Mouse (Mus musculus) midbrain, embryonic 10.5 days (tissue): Measurements from ENCODE around the gene Defb3. TPM values are rescaled to one million over a fixed set of nuclear protein-coding genes. Genes with fewer than 3 reads are reported as not detected.
"Not testable (repeated sequence)": the region's sequence is repeated elsewhere in the genome, so short reads cannot be mapped to it uniquely, and the experiment has no call there.

Experiments
- DNase-seq: peaks from one replicate; pipeline ENCODE4 v3.0.0-alpha.2; 2017; ENCODE audit warnings: low spot score
- H3K27ac ChIP-seq: fragments of 300-500 bp; sonication (generic); replicated peaks from 2 replicates; pipeline ENCODE4 v1.5.1; 2016; ENCODE audit warnings: mild to moderate bottlenecking
- H3K27me3 ChIP-seq: fragments of 300-500 bp; sonication (generic); 2 replicates; pipeline ENCODE4 v1.6.1; 2016; ENCODE audit warnings: low read depth, mild to moderate bottlenecking; ENCODE audit not compliant: poor library complexity, severe bottlenecking
- H3K36me3 ChIP-seq: fragments of 300-500 bp; sonication (generic); 2 replicates; pipeline ENCODE4 v1.6.1; 2016; ENCODE audit warnings: mild to moderate bottlenecking, moderate library complexity
- H3K4me1 ChIP-seq: fragments of 300-500 bp; sonication (generic); 2 replicates; pipeline ENCODE4 v1.6.1; 2016
- H3K4me3 ChIP-seq: fragments of 300-500 bp; sonication (generic); 2 replicates; pipeline ENCODE4 v1.5.1; 2016; ENCODE audit warnings: mild to moderate bottlenecking, moderate library complexity
- H3K9me3 ChIP-seq: fragments of 300-500 bp; sonication (generic); replicated peaks from 2 replicates; pipeline ENCODE4 v1.6.1; 2016; ENCODE audit warnings: mild to moderate bottlenecking
- WGBS: fragments of 180-500 bp; shearing (Covaris S2); methylation state at CpG from one replicate; pipeline ENCODE4 v1.1.7; 2016; 5-methylcytosine and 5-hydroxymethylcytosine counted together
- polyA plus RNA-seq: library from polyadenylated mRNA; unstranded; fragments of >200 nt; fragmentation: Nextera tagmentation; extraction: Ambion mirVana; gene quantifications from 2 replicates; pipeline ENCODE4 v1.2.1, GENCODE M21; 2016

The Defb3 gene
- polyA plus RNA-seq, result not detected in 2 replicates

DNA sequence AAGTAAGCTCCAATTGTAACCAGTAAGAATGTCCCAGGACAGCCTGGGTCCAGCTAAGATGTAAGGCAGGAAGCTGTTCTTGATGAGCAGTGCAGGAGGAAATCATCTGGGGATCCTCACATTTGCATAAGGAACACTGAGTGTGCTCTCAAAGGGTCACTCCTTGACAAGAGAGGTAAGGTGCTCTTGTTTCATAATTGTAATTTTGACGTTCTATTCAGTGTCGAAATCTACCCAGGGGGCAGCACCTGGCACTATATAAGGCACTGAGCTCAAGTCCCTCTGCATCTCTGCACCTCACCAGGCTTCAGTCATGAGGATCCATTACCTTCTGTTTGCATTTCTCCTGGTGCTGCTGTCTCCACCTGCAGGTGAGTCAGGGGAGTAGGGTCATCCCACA is at the start of gene Defb3:
Gene Defb3 (plus strand): TSS at position 301 of the 400 bp plus-strand sequence.
- not testable (repeated sequence) for DNase-seq, H3K27ac ChIP-seq, H3K4me3 ChIP-seq, H3K4me1 ChIP-seq, H3K27me3 ChIP-seq, H3K9me3 ChIP-seq, H3K36me3 ChIP-seq
- WGBS, result 51% methylated on average over 2 of the region's 2 CpGs

- H3K4me1 ChIP-seq, result no peaks in the 10 kb centered on the region
- no peaks in the 10 kb centered on the region for H3K36me3 ChIP-seq
- no peak within 1 kb of the TSS for H3K27ac ChIP-seq
- H3K9me3 ChIP-seq, result peaks cover 4% of the 10 kb centered on the region; the same call in 1 of the 2 replicates
- H3K27me3 ChIP-seq, result no peaks in the 10 kb centered on the region
- 93% methylated on average over 5 of the region's 5 CpGs for WGBS
- DNase-seq, result no peak
- H3K4me3 ChIP-seq, result no peak within 1 kb of the TSS
Measured at GRCm38 (mm10) chr8:19247280-19247679, 45.9 kb upstream of the Defb3 start, which contains the start of gene Defb5. Gene Defb5 (plus strand): TSS chr8:19247580.

DNA sequence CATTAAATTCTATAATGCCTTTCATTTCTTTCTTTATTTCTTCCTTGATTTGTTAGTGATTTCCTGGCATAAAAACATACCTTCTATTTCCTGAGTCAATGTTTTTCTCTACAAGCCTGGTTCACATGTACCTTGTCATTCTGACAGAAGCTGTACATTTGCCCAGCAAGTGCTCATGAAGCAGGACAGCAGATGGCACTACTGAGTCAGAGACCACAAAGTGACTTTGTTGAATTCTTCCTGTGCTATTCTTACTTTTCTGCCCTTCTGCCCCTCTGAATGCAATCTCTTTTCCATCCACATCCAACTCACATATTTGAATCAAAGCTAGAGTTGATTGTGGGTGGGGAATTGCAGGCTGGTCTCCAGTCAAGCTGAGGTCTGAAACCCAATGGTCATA is 35.0 kb upstream of the Defb3 start:
- Histone ChIP-seq H3K4me3 (no peak overlapping the region), H3K27ac (no peak overlapping the region), H3K36me3 (no peaks in the 10 kb centered on the region), H3K27me3 (no peaks in the 10 kb centered on the region), H3K4me1 (no peaks in the 10 kb centered on the region), H3K9me3 (peaks cover 13% of the 10 kb centered on the region; the same call in 1 of the 2 replicates)
- DNase-seq, result no peak

DNA sequence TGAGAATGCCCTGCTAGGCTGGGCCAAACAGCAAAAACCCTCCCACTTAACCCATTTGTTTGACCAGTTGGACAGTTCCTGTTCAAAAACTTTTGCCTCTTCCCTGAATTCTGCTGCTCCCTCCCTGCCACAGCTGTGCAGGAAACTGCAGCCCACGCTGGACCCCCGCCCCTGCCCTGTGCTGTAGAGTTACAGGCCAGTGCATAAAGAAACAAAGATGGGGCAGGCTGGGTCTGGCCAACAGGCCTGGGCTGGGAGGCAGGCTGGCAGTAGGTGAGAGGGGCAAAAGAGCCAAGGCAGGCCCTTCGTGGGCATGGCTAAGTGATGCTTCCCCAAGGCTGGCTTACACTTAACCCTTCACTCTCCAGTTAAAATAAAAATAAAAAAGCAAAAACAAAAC is 33.5 kb upstream of the Defb3 start:
- no peaks in the 10 kb centered on the region for H3K27me3 ChIP-seq
- DNase-seq, result no peak
- no peaks in the 10 kb centered on the region for H3K36me3 ChIP-seq
- H3K27ac ChIP-seq, result no peak overlapping the region
- H3K9me3 ChIP-seq, result peaks cover 6% of the 10 kb centered on the region; the same call in 1 of the 2 replicates
- no peaks in the 10 kb centered on the region for H3K4me1 ChIP-seq
- 51% methylated on average over 3 of the region's 3 CpGs for WGBS
- H3K4me3 ChIP-seq, result no peak overlapping the region

DNA sequence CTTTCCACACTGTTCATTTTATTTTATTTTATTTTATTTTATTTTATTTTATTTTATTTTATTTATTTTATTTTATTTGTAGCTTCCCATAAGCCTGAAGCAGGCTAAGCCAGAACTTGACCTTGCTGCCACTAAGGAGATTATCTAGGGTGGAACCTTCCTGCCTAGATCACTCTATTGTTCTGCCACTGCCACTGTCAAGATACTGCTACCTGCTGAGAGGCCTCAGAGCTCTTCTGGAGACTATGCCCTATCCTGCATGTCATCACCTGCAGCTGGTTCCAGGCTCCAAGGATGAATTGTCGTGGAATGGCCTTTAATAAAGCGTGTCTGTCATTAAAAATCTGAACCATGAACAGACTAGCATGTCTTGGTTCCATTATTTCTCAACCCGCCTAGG is 5.2 kb downstream of the Defb3 start:
- not testable (repeated sequence) for H3K27me3 ChIP-seq, H3K4me1 ChIP-seq, H3K36me3 ChIP-seq, H3K27ac ChIP-seq, H3K9me3 ChIP-seq, H3K4me3 ChIP-seq, DNase-seq
- 67% methylated on average over 3 of the region's 3 CpGs for WGBS

DNA sequence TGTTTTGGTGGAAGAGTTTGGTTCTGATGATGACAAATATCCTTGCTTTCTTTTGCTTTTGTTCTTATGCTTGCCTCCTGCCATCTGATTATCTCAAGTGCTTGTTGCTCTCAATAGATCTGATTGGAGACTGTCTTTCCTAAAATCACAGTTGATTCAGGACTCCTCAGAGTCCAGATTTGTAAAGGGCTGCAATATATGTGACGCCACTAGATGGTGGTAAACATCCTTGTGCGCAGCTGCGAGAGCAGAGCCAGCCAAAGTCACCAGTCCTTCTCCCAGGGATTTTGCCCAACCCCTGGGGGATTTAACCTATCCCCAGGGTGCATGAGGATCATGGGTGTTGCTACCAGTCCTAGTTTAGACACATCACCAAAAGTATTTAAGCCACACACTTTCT is 38.7 kb downstream of the Defb3 start:
- no peaks in the 10 kb centered on the region for H3K36me3 ChIP-seq
- 8% methylated on average over 3 of the region's 3 CpGs for WGBS
- H3K27me3 ChIP-seq, result no peaks in the 10 kb centered on the region
- H3K9me3 ChIP-seq, result peaks cover 8% of the 10 kb centered on the region; the same call in 1 of the 2 replicates
- DNase-seq, result no peak
- no peaks in the 10 kb centered on the region for H3K4me1 ChIP-seq
- no peak overlapping the region for H3K27ac ChIP-seq
- H3K4me3 ChIP-seq, result no peak overlapping the region

Other genes starting within 250 kb of the Defb3 start
- not detected in 2 replicates for gene Defb39, start 228.6 kb upstream of the Defb3 start, polyA plus RNA-seq
- not detected in 2 replicates for gene Defb12, start 178.5 kb upstream of the Defb3 start, polyA plus RNA-seq
- gene Defb34, start 169.6 kb upstream of the Defb3 start, polyA plus RNA-seq, result not detected in 2 replicates
- gene Gm45826, start 152.6 kb upstream of the Defb3 start, polyA plus RNA-seq, result not detected in 2 replicates
- gene Defb14, start 99.0 kb upstream of the Defb3 start, polyA plus RNA-seq, result not detected in 2 replicates
- gene Defb4, start 94.7 kb upstream of the Defb3 start, polyA plus RNA-seq, result not detected in 2 replicates
- not detected in 2 replicates for gene Defb6, start 67.9 kb upstream of the Defb3 start, polyA plus RNA-seq
- not detected in 2 replicates for gene Defb46, start 53.4 kb upstream of the Defb3 start, polyA plus RNA-seq
- not detected in 2 replicates for gene Defb5, start 45.8 kb upstream of the Defb3 start, polyA plus RNA-seq
- not detected in 2 replicates for gene Defb8, start 154.2 kb downstream of the Defb3 start, polyA plus RNA-seq
- not detected in 2 replicates for gene Defb7, start 201.7 kb downstream of the Defb3 start, polyA plus RNA-seq